Mouse (Mus musculus) forebrain, embryonic 16.5 days (tissue): Measurements from ENCODE around the gene Izumo2. TPM values are rescaled to one million over a fixed set of nuclear protein-coding genes. Genes with fewer than 3 reads are reported as not detected.

Experiments used
- ATAC-seq: fragments of 200-750 bp; cut with Nextera tagmentation; 2 replicates; pipeline ENCODE4 v1.8.0; 2017; ENCODE audit warnings: mild to moderate bottlenecking, moderate library complexity
- H3K27ac ChIP-seq: fragments of 300-500 bp; sonication (generic); 2 replicates; pipeline ENCODE4 v1.5.1; 2014; ENCODE audit warnings: low read length, control low read depth
- H3K27me3 ChIP-seq: fragments of 300-500 bp; sonication (generic); replicated peaks from 2 replicates; pipeline ENCODE4 v1.6.1; 2014; ENCODE audit warnings: low read length; ENCODE audit not compliant: control insufficient read depth, insufficient read depth
- H3K36me3 ChIP-seq: fragments of 300-500 bp; sonication (generic); 2 replicates; pipeline ENCODE4 v1.6.1; 2014; ENCODE audit not compliant: control insufficient read depth, insufficient read depth
- H3K4me1 ChIP-seq: fragments of 300-500 bp; sonication (generic); replicated peaks from 2 replicates; pipeline ENCODE4 v1.6.1; 2014; ENCODE audit warnings: low read length; ENCODE audit not compliant: control insufficient read depth, insufficient read depth
- H3K4me2 ChIP-seq: fragments of 300-500 bp; sonication (generic); 2 replicates; pipeline ENCODE4 v1.6.1; 2014; ENCODE audit warnings: mild to moderate bottlenecking, low read length, control low read depth
- H3K4me3 ChIP-seq: fragments of 300-500 bp; sonication (generic); replicated peaks from 2 replicates; pipeline ENCODE4 v1.5.1; 2014; ENCODE audit warnings: mild to moderate bottlenecking, low read length, control low read depth
- H3K9ac ChIP-seq: fragments of 300-500 bp; sonication (generic); replicated peaks from 2 replicates; pipeline ENCODE4 v1.6.1; 2014; ENCODE audit warnings: low read depth, low read length, control low read depth
- H3K9me3 ChIP-seq: fragments of 300-500 bp; sonication (generic); 2 replicates; pipeline ENCODE4 v1.6.1; 2016; ENCODE audit warnings: low read length; ENCODE audit not compliant: control insufficient read depth
- WGBS: fragments of 180-500 bp; shearing (Covaris S2); extraction: QIAGEN DNeasy Blood & Tissue Kit; methylation state at CpG from one replicate; pipeline ENCODE4 v1.1.7; 2014; 5-methylcytosine and 5-hydroxymethylcytosine counted together
- polyA plus RNA-seq: library from polyadenylated mRNA; unstranded; fragments of >200 nt; fragmentation: Nextera tagmentation; extraction: Ambion mirVana; gene quantifications from 2 replicates; pipeline ENCODE4 v1.2.1, GENCODE M21; 2015

Izumo2 gene
- polyA plus RNA-seq, 1 experiment from 2014 or later, result not detected

- Histone ChIP-seq H3K9me3 (no peaks in the 10 kb centered on the region), H3K27me3 (no peaks in the 10 kb centered on the region), H3K9ac (no peak overlapping the region), H3K4me3 (no peak overlapping the region), H3K27ac (no peak overlapping the region), H3K4me2 (no peak overlapping the region), H3K4me1 (no peaks in the 10 kb centered on the region; the same call in 1 of the 2 replicates), H3K36me3 (no peaks in the 10 kb centered on the region)
- WGBS, result 85% methylated on average over 7 of the region's 7 CpGs
- no peak for ATAC-seq
Observed at GRCm38 (mm10) chr7:44689331-44689730, 19.2 kb upstream of the Izumo2 start.

DNA sequence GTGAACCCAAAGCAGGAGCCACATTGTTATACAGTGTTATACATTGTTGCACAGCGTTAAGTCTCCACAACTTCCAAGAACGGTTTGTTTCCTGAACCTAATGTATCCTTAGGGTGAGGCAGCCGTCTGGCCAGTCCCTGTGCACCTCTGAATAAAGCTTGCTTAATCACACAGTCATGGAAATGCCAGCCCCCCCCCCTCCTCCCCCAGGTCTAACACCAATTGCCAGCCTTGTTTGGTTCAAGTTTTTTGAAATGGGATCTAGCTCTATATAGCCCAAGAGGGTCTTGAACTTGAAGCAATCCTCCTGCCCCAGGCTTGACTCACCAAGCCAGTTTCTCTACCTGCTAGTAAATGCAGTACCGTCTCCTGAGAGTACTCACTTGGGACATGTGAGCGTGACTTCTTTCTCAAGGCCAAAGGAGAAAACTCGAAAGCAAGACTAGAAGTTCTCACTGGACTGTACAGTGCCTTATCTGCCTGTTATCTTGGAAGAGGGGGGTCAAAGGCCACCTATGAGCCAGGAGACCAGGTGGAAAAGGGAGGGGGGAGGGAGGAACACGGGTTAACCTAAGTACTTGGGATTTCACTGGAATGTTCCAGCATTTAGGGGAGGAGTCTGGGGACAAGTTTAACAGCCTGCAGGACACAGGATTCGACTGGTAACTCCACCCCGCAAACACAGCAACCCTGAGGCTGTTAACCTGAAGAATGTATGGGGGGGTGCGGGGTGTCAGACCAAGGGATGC lies 14.9 kb upstream of the Izumo2 start:
- no peaks in the 10 kb centered on the region for H3K27me3 ChIP-seq
- no peak overlapping the region for H3K4me3 ChIP-seq
- H3K4me1 ChIP-seq, result peaks cover 6% of the 10 kb centered on the region
- 80% methylated on average over 10 of the region's 10 CpGs for WGBS
- H3K4me2 ChIP-seq, result no peak overlapping the region
- no peaks in the 10 kb centered on the region for H3K9me3 ChIP-seq
- H3K9ac ChIP-seq, result no peak overlapping the region
- no peaks in the 10 kb centered on the region for H3K36me3 ChIP-seq
- no peak for ATAC-seq
- H3K27ac ChIP-seq, result no peak overlapping the region

DNA sequence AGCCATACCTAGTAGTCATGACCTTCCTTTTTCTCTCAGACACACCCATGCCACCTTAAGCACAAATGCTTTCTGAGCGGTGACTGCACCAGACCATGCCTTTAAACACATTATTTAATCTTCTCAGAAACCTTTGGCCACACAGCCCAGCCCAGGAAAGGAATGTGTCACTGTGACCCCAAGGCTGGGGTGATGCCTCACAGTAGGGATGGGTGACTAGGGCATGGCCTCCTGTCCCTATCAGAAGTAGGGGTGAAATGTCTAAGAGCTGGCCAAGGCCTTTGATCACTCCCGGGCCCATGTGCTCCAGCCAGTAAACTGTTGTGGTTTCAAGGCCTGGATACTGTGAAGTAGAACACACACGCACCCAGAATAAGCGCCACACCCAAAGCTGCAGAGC lies 13.3 kb upstream of the Izumo2 start:
- H3K27ac ChIP-seq, result no peak overlapping the region
- no peaks in the 10 kb centered on the region for H3K36me3 ChIP-seq
- H3K27me3 ChIP-seq, result no peaks in the 10 kb centered on the region
- no peak for ATAC-seq
- no peak overlapping the region for H3K9ac ChIP-seq
- H3K4me2 ChIP-seq, result no peak overlapping the region
- H3K4me3 ChIP-seq, result no peak overlapping the region
- peaks cover 6% of the 10 kb centered on the region for H3K4me1 ChIP-seq
- WGBS, result 90% methylated on average over 4 of the region's 4 CpGs
- H3K9me3 ChIP-seq, result no peaks in the 10 kb centered on the region

DNA sequence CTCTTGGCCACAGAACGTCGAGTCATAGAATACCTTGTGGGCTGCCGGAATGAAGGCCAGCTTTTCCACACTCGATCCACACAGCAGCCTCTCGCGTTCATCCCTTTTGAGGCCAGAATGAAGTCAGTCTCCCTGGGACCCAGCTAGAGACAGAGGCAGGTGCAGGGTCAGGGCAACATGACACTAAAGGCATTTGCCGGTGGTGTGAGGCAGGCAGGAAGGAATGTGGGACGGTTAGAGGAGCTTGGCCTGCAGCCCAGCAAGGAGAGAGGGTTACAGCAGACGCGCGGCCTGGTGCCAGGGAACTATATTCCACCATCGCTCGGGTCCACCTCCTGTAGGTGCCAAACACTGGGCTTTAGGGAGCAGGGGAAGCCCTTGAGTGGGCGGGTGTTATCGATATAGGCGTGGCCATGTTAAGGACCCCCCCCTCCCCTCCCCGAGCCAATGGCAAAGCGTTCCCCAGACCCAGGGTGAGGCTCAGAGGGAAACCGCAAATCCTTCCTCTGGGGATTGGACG lies 11.3 kb upstream of the Izumo2 start:
- Histone ChIP-seq H3K9me3 (no peaks in the 10 kb centered on the region), H3K4me3 (no peak overlapping the region), H3K4me2 (0 out of 2 replicates have a peak overlapping the region, but pooled peaks have one; percentile 9), H3K36me3 (no peaks in the 10 kb centered on the region), H3K4me1 (peaks cover 8% of the 10 kb centered on the region), H3K27ac (no peak overlapping the region), H3K9ac (no peak overlapping the region), H3K27me3 (no peaks in the 10 kb centered on the region)
- WGBS, result 13% methylated on average over 20 of the region's 20 CpGs
- ATAC-seq, result no peak

DNA sequence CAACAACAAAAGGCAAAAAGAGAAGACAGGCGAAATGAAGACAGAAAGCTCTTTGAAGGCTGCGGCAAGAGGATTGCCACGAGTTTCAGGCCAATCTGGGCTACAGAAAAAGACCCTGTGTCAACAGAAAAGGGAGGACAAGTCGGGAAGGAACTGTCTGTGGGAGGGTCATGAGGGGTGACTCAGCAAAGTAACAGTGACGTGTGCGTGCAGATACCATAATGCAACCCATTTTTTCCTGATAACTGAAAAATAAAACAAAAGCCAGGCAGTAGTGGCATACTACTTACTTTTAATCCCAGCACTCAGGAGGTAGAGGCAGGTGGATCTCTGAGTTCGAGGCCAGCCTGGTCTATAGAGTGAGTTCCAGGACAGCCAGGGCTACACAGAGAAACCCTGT lies 10.6 kb upstream of the Izumo2 start:
- no peaks in the 10 kb centered on the region for H3K36me3 ChIP-seq
- no peak for ATAC-seq
- 64% methylated on average over 7 of the region's 7 CpGs for WGBS

DNA sequence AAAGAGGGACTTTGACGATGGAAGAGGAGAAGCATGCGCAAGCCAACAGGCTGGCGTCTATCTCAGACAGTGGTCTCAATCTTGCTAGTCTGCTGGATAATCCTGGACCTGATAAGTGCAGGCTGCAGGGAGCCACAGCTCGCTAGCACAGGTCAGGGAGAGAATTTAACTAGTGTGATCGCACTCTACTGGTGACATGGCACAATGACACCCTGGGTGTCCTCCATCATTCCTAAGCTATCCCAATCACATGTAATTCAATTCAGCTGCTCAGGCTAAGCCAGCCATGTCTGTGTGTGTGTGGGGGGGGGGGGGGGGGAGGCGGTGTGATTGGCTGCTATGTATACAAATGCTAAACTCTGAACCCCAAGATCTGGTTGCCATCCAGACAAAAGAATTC lies 6.6 kb upstream of the Izumo2 start:
- ATAC-seq, result 0 out of 2 replicates have a peak, but pooled peaks have one; percentile 26
- no peak overlapping the region for H3K9ac ChIP-seq
- H3K27ac ChIP-seq, result no peak overlapping the region
- H3K27me3 ChIP-seq, result no peaks in the 10 kb centered on the region
- H3K4me1 ChIP-seq, result peaks cover 8% of the 10 kb centered on the region
- H3K4me2 ChIP-seq, result no peak overlapping the region
- H3K4me3 ChIP-seq, result no peak overlapping the region
- no peaks in the 10 kb centered on the region for H3K9me3 ChIP-seq
- WGBS, result 5% methylated on average over 6 of the region's 6 CpGs
- H3K36me3 ChIP-seq, result no peaks in the 10 kb centered on the region

More for the DNA sequence above, 10.6 kb upstream of the Izumo2 start:
- Histone ChIP-seq H3K4me2 (no peak overlapping the region), H3K4me1 (peaks cover 8% of the 10 kb centered on the region), H3K9me3 (no peaks in the 10 kb centered on the region), H3K27me3 (no peaks in the 10 kb centered on the region), H3K9ac (no peak overlapping the region), H3K4me3 (no peak overlapping the region), H3K27ac (no peak overlapping the region)

GRCm38 (mm10) chr7:44702985-44703384 lies 5.6 kb upstream of the Izumo2 start:
- 84% methylated on average over 8 of the region's 8 CpGs for WGBS
- Histone ChIP-seq H3K9me3 (no peaks in the 10 kb centered on the region), H3K27ac (no peak overlapping the region), H3K4me2 (no peak overlapping the region), H3K27me3 (no peaks in the 10 kb centered on the region), H3K9ac (no peak overlapping the region), H3K4me3 (no peak overlapping the region), H3K36me3 (no peaks in the 10 kb centered on the region), H3K4me1 (0 out of 2 replicates have a peak, but pooled peaks cover 2% of the 10 kb centered on the region)
- no peak for ATAC-seq

GRCm38 (mm10) chr7:44704363-44704762 lies 4.2 kb upstream of the Izumo2 start:
- Histone ChIP-seq H3K4me2 (no peak overlapping the region), H3K36me3 (no peaks in the 10 kb centered on the region), H3K4me1 (0 out of 2 replicates have a peak, but pooled peaks cover 2% of the 10 kb centered on the region), H3K27me3 (no peaks in the 10 kb centered on the region), H3K9ac (no peak overlapping the region), H3K9me3 (no peaks in the 10 kb centered on the region), H3K4me3 (no peak overlapping the region), H3K27ac (no peak overlapping the region)
- WGBS, result 57% methylated on average over 3 of the region's 3 CpGs
- ATAC-seq, result no peak

- Histone ChIP-seq H3K4me2 (no peak overlapping the region), H3K27ac (no peak overlapping the region), H3K9me3 (no peaks in the 10 kb centered on the region), H3K4me3 (no peak overlapping the region), H3K36me3 (no peaks in the 10 kb centered on the region), H3K27me3 (no peaks in the 10 kb centered on the region), H3K4me1 (0 out of 2 replicates have a peak, but pooled peaks cover 2% of the 10 kb centered on the region), H3K9ac (no peak overlapping the region)
- WGBS, result 89% methylated on average over 4 of the region's 4 CpGs
- ATAC-seq, result no peak
Observed at GRCm38 (mm10) chr7:44705086-44705485, 3.5 kb upstream of the Izumo2 start.
